Mouse (Mus musculus) spleen, adult 12 weeks (tissue): ENCODE results near the gene Tsku.

ENCODE experiments used
- DNase-seq: peaks from one replicate; pipeline ENCODE4 v3.0.0; 2022; ENCODE audit warnings: low spot score

Gene Tsku

DNA sequence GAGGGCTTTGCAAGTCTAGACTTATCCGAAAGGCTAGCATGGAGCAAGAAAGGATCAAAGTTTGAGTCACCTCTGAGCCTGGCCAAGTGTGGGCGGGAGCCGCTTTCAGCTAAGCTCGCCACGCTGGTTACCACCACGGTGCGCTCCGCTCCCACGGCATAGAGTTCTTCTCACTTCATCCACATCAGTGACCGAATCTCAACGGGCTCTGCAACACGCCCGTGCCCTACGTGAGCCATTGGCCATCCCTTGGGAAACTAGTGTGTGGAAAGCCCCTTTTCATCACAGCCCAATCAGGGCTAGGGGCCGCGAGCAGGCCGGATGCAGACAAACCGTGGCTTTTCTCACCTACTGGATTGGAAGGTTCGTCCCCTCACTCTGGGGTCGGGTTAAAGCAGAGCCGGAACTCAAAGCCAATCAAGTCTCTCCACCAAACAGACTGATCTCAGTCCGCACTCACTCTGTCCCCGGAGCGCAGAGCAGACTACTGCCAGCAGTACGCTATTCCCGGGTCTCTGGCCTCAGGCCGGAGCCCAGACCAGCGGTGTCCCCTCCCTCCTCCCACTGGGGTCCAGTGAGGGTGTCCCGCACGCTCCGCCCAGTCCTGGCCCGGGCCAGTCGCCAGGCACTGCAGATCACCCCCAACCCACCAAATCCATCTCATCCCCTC is 1.0 kb downstream of the Tsku start:
- DNase-seq: no peak

DNA sequence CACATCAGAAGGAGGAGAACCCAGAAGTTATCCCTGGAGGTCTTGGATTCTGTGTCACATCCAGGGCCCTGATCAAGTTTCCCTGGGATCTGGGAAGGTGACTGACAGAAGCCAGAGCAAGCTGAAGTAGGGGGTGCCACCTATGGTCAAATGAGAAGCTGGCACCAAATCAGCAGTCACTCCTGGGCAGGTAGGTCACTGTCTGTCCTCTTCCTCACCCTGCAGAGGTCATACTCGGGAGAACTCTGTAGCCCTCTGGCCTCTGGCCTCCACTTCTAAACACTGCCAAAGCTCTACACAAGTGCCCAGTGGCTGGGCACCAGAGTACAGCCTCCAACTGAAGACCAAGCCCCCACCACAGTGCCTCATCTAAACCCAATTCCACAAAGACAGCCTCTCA is 3.1 kb downstream of the Tsku start:
- no peak for DNase-seq

DNA sequence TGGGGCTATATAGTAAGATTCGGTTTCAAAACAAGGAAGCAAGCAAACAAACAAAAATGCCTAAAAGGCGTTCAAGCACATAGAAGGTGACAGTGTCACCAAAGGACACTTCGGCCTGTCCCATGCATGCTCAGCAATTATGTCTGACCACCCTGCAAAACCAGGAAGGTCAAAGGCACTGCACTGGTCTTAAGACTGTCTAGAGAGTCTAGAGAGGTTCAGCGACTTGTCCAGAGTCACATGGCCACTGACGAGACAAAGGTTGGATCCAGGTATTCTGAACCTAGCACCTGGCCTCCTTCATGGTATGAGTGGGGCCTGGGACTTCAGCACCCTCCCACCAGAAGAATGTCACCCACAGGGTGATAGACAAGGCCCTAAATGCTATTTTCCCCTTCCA is 3.8 kb downstream of the Tsku start:
- DNase-seq: no peak

DNA sequence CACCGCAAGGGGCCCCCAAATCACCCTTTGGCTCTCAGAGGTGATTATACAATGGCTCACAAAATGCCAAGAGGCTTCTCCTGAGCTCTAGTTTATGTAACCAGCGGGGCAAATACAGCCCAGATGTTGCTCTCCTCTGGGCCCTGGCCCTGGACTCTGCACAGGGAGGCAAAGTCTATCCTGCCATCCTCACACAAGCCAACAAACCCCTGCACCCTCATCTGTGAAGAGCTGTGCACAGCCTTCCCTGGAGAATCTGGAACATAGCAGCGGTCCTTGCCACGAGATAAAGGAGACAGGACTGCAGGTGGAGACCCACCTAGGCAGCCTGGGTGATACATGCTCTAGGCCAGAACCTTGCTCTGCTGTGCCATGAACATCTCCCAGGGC is 6.2 kb downstream of the Tsku start:
- DNase-seq: no peak

DNA sequence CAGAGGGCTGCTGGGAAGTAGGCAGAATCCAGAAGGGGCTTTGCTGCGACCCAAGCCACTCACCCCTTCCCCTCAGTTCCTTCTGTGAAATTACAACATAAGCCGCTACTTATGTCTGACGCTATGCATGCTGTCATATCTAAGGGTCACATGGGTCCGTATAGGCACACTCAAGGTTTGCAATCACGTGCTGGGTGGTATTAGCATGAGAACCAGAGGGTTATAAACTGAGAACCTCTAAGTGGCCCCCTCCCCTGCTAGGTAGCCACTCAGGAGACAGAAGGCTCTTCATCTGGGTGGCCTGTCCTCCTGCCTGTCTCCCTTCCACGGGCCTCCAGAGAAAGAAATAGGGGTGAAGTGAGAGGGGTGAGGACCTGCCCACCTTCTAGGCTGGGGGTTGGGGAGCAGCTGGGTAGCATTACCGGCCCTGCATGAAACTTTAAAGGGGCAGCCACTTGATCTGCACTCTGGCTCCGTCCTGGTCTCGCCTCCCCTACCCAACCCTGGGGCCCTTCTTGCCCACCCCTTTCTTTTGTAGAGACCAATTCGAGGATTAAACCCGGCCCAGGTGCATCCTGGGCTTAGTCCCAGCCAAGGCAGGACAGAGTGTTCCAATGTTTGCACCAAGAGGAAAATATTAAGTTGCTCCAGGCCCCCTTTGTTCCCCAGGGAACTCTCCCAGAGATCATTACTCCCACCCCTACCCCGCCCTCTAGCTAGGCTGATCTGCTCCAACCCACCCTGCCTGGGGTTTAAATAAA is 6.8 kb downstream of the Tsku start:
- DNase-seq: no peak

DNA sequence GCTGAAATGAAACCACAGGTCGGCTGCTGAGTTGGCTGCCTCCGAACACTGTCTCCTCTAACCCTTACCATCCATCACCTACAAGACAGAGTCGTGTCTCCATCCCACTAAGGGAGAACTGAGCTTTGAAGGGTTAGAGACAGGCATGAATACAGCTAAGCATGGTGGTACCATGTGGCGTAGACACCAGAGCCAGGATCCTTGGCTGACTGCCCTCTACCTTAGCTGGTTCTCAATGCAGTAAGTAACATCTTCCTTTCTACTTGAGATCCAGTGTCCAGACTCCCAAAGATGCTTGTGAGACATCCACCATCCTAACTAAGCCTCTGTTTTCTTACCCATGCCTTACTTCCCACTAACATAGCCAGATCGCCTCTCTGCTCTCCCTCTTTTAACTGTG is 7.5 kb downstream of the Tsku start:
- DNase-seq: no peak

DNA sequence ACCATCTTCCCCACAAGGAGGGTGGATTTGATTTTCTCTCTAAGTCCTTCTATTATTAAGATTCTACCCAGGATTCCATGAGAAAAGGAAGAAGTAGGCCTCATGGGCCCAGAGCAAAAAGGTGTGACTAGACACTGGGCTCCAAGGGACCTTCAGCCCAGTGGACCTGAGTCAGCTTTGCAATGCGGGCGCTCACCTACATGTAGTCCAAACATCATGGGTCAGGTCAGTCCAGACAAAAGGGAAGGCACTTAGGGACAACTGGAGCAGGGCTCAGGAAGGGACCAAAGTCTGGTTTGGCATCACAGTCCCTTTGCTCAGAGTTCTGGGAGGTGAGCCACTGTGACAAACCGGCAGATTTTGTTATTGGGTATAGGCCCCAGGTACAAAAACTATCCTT is 9.6 kb downstream of the Tsku start:
- DNase-seq: no peak

DNA sequence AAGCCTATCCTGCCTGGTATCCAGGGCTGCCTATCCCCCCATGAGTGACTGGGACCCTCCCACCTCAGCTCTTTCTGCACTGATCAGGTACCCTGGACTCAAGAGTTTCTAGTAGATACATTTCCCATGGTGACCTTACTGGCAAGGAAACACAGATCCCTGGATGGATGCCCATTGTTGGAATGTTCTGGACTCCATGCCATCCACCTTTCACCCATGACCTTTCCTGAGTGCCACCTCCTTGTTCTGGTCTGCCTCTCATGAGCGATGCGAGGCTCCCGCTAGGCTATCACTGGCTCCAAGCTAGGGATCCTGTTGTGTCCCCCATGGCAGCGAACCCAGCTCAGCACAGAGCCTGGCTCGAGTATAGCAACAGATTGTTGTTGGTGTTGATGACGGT is 11.3 kb downstream of the Tsku start:
- no peak for DNase-seq

DNA sequence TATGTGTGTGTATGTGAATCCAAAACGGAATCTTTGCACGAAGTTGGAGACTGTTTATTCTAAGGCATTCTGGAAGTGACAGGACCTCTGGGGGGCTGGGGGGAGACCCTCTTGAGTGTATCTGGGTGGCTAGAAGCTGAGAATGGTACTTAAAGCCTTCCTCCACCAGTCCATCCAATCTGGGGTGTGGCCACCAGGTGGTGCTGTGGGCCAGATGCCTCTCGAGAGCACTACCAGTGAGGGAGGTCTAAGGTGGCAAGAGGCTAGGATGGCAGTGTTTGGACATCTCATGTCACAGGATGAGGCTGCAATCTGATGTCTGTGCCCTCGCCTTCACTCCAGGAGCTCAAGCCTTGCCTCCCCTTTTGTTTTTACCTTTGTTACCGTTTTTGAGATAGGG is 12.0 kb downstream of the Tsku start:
- peak; percentile 66 for DNase-seq

DNA sequence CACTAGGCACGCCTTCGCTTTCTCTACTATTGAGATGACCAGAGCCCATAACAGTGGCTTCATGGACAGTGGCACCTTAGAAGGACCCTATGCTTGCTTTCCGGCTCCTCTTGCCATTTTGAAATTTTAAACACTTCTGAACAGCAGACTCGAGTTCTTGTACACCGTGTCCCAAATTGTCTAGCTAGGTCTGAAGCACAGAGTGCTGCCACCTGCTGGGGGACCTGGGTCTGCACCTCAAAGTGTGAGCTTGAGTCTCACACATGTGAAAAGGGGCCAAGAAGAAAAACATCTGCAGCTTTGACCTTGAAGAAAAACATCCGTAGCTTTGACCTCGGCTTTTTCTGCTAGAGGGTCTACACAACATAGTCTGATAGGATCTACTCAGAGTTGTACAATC is 13.1 kb downstream of the Tsku start:
- DNase-seq: no peak

DNA sequence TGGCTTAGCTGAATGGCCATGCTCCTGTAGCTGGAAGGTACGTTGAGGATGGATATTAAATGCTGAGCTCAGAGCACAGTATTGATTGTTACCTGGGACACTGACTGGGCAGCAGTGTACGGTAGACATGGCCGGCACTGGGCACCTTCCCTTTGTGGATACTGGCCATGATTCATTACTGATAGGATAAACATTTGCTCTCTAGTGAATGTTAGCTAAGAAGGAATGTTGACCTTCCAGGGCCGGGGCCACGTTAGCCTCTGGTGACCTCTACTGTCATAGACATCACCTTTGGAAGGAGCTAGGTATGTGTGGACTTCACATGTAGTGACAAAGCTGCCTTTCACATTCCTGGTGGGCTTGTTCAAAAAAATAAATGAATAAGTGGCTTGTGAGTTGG is 13.7 kb downstream of the Tsku start:
- no peak for DNase-seq

DNA sequence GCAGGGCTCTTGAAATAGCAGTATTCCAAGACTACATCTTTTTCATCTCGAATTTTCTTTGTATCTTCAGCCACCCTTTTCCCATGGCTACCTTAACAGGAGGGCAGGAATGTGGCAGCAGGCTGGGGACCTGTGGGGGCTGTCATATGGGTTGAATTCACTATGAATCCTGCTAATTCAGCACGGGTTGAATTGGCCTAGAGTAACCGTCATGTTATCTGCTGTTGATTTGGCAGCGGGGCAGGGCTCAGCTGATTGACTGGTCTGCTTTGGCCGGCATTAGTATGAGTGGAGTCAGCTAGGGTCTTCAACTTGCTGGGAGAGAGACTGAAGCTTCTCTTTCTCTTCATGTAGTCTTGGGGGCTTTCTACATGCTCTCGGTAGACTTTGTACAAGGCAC is 16.1 kb downstream of the Tsku start:
- no peak for DNase-seq

DNA sequence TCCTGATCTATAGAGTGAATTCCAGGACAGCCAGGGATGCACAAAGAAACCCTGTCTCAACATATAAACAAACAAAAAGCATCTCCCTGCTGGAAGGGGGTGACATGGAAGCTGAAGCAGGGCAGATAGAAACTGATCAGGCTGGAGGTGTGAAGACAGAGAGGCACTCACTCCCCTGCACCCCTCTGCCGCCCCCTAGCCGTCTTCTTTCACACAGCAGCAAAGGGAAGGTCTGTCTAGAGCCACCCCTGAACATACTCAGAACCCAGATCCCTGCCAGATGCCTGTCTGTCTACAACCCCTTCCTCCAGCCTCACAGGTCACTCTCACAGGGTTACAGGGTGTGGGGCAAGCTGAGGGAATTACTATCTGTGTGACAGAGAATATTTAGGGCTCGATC is 16.8 kb downstream of the Tsku start:
- no peak for DNase-seq

DNA sequence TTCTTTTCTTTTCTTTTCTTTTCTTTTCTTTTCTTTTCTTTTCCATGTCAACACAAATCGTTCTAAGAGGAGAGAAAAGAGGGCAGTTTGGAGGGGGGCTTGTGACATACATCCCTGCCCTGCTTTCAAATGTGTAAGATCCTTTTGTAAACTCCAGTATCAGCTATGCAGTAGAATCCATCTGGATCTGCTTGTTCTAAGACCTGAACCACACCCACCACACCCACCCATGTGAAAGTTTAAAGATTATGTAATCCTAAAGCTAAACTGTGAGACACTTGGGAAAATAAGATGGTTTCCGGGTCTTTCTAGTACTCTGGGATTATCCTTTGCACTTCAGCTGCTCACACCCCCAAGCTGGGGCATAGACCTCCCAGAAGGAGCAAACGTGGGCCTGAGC is 18.9 kb downstream of the Tsku start:
- no peak for DNase-seq

DNA sequence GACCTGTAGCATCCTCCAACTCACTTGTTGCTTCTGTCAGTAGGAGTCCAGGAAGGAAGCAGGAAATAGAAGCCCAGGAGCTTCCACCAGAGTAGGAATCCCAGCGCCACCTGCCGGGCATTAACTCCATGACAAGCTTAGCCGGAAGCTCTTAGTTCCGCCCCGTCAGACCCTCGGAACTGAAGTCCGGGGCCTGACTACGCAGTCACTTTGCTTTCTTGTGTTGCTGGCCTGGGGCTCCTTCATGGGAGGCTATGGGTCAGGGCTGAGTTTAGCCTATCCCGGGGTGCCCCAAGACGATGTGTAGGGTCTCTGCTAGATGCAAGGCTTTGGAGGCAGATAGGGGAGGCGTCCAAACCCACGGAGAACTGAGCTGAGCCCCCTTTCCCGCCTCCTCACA is 19.7 kb downstream of the Tsku start:
- DNase-seq: peak; percentile 74

DNA sequence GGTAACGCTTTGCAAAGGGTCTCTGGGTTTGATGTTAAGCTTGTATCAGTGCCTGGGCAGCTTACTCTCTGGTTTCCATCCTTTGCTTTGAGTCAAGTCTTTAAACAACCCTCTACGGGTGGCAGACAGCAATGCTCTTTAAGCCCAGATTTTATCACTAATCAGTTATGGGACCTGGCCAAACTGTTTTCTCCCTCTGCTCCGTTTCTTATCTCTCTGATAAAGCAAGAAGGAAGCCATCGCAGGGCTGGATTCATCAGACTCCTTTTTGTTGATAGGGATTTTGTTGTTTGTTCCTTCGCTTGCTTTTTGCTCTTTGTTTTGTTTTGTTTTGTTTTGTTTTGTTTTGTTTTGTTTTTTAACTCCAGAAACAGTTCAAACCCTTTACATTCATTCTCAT is 20.8 kb downstream of the Tsku start:
- no peak for DNase-seq

DNA sequence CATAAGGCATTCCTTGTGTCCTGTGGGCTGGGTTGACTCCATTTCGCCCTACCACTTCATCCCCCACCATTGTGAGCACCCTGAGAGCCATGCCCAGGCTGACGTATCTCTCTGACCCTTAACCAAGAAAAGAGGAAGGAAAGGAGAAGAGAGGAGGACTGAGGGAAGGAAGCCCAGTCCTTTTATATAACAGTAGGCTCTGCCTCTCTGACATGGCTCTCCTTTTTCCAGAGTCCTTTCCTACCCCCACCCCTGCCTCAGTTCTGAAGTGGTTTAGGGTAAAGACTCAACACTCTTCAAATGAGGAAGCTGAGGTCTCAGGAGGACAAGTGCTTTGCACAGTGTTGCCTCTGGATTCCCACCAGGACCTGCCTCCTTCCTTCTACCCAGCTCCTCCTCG is 27.1 kb downstream of the Tsku start:
- DNase-seq: no peak

DNA sequence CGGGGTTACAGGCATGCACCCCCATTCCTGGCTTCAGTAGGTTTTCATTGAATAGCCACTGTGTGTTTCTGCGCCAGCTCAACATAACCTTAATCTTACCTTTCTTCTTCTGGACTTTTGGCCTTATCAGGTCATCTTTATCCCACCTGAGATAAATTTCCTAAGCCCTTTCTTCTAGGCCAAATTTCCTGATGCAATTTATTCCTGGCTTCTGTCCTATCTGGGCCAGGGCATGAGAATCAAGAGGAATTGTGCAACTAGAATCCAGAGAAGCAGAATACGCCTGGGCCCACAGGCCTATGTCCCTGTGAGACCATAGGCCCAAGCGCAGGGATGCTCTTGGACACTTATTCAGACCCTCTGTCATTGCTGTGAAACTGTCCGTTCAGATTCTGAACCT is 27.6 kb downstream of the Tsku start:
- DNase-seq: no peak

DNA sequence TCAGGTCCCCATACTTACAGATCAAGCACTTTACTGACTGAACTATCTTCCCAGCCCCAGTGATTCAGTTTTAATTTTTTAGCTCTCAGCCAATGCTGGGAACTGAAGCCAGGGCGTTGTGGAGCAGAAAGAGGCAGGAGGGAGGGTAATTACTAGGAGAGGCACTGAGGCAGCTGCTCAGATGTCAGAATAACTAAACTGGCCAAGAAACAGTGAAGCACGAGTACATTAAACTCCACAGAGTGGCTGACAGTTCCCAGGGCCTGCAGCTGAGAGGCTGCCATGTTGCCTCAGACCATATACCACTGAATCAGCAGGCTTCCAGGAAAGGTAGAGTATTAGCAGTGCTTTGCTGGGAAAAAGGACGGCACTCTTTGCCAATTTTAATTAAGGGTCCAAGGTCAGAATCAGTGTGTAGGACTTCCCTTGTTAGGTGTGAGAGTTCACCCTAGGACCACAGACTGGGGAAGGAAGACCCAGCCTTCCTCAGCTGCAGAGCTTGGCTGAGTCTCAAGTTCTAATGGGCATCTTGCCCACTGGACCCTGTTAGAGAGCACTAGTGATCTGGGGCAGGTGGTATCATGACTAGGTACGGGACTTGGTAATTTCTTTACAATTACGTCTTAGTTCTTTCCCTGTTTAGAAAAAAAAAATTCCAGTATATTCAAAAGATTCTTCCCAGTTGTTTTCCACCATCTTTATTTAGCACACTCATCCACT is 28.3 kb downstream of the Tsku start:
- DNase-seq: no peak

DNA sequence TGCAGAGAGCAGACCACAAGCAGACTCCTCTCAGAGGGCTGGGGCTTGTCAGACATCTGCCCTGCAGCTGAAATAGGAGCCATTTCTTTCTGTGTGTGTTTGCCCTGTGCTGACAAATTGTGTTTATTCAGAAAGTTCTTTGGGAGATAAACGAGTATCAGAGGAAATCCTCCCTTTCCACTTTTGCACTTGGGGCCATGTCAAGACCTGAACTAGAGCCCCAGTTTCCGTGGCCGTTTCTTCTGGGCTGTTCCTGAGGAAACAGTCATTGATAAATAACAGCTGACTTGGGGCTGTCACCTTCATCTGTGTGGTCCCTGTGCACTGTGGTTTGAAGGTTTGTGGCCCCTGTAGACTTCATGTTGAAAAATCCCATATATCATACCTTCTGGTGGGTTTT is 29.2 kb downstream of the Tsku start:
- DNase-seq: no peak

DNA sequence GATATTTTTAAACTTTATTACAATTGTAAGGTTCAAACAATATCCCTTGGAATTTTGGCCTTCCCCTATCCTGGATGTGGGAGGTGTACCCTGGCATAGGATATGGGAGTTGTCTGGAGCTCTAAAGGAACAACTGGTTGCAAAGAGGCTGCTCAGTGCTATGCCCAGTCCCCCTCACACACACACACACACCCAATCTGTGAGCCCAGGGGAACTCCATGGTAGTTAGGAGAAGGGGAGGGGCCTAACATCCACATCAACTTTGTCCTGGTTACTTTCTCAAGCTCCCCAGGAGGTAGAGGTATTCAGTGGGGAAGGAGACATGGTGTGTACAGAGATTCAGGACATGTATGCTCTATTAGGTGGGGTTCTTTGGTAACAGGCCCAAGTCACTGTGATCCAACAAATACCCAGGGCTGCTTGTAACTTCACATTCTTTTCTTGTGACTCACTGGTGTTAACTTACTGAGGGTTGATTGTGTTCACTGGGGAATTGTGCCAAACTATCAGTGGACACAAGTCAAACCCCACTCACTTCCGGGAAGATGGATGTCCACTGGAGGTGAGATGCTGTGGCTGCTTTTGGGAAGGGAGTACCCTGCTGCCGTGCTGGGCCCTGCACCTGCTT is 30.6 kb downstream of the Tsku start:
- DNase-seq: no peak

DNA sequence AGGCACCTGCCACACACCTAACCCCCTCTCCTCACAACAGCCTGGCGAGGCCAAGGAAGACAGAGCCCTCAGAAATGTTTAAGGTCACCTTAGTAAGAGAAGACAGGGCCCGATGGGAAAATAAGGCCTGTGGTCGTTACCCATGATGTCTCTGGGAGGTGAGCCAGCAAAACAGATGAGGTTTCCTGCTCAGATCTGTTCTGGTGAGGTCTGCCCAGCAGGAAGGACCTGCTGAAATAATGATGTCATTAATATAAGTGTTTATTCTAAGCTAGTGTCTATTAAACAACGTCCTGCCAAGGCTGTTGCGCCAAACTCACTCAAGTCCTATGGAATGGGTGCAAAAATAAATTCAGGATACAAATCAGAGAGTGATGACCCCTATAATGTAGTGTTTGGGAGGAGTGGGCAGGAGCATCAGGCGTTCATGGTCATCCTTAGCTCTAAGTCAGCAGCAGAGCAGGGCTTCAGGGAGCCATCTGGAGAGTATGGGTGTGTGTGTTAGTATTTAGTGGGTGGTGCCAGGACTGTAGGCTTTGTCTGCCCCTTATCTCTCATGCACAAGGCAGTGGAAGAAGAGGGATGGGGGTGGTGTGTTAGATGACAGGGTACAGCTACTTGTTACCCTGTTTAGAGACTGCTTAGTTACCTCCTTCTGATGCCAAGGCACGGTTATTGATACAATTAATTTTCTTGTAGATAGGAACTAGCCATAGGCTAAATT is 31.3 kb downstream of the Tsku start:
- DNase-seq: no peak
